Mouse (Mus musculus): Measurements from ENCODE around the gene Ints14.

DNA sequence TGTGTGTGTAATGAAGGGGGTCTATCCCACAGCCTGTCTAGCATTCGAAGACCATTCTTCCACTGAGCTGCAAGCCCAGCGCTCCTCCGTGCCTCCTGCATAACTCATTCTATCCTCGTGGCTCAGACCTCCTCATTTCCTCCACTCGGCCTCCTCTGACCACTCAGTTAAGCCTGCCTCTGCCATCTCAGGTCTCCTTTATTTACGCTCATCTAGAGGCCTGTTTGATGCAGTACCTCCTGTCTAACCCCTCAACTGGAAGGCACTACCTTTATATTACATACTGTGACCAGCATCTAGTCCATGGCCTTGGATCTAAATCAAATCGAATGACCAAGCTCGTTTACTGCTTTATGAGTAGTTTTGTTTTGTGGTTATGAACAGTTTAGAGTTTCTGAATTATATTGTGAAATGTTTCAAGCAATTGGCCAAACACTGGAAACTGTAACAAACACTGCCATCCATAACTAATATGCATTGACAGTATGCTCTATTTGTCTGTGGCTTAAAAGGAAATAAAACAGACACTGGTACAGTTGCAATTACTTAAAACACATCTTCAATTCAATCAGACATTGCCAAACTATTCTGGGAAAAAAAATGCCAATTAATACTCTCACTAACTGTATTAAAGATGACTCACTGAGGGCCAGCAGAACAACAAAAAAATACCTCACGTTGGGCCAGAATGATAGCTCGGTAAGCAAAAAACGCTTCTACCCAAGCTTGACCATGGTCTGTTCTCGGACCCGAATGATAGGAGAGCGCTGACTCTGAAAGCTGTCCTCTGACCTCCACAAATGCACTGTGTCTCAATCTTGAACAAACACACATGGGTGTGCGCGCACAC is 56.5 kb downstream of the Ints14 start:
- TF ChIP-seq CTCF (IDR thresholded peaks at IDR 0.05; ENCODE audit: low read depth): no peak
- TF ChIP-seq EP300 (IDR thresholded peaks at IDR 0.05; ENCODE audit: low read depth): no peak

All from heart, postnatal 0 days (tissue).